Mouse (Mus musculus): ENCODE results near the gene Rgs19.

GRCm38 (mm10) chr2:181670285-181670912 is 23.4 kb downstream of the Rgs19 start:
- TF ChIP-seq GATA1 (IDR thresholded peaks at IDR 0.05; ENCODE audit: borderline replicate concordance, low read length) (no peak), FLI1 (IDR thresholded peaks at IDR 0.05; ENCODE audit: low read length) (no peak)

Data from megakaryocyte, embryonic 14.5 days (primary cell).